Mouse (Mus musculus) Patski (cell line): ENCODE results near the gene Ppp4r3a. TPM values are rescaled to one million over a fixed set of nuclear protein-coding genes. Genes with fewer than 3 reads are reported as not detected.

Experiments
- ATAC-seq: fragments of 100-300 bp; one replicate; pipeline ENCODE4 v1.8.0; 2021
- CTCF ChIA-PET: fragments of 350-600 bp; sonication (Branson Sonifier 250); formaldehyde crosslinking; loops from one replicate; lab custom pipeline; 2022; ENCODE audit warnings: inconsistent platforms; lab: Charles Lee
- POLR2A ChIA-PET: fragments of 350-600 bp; sonication (Branson Sonifier 250); formaldehyde crosslinking; loops from one replicate; lab custom pipeline; 2022; ENCODE audit warnings: antibody characterized with exemption, inconsistent platforms; lab: Charles Lee
- DNase-seq: peaks from one replicate; pipeline ENCODE4 v3.0.0-alpha.2; 2011; ENCODE audit warnings: low read depth, low spot score
- H3K27me3 ChIP-seq: fragments of 371-371 bp; one replicate; pipeline ENCODE4 v1.5.1; 2021
- CTCF ChIP-seq: fragments of 100-300 bp; IDR thresholded peaks from one replicate; pipeline ENCODE4 v1.5.1; 2021
- in situ Hi-C: fragments of 300-500 bp; cut with MboI; formaldehyde crosslinking; loops from 3 replicates; pipeline ENCODE4 v1.11.1; 2018; ENCODE audit warnings: low pct_unique_long_range_greater_than_20kb, mixed read lengths
- polyA plus RNA-seq: library from polyadenylated mRNA; unstranded; gene quantifications from one replicate; pipeline ENCODE4 v1.2.3, GENCODE M21; 2021

The Ppp4r3a gene
- polyA plus RNA-seq, 1 experiment from 2014 or later, result 54.0 TPM

GRCm38 (mm10) chr12:101084881-101085666 is 1.6 kb upstream of the Ppp4r3a start:
- ChIA-PET CTCF (no interaction called here), POLR2A (no interaction called here)
- ATAC-seq (no peak), DNase-seq (no peak)
- no peaks in the 10 kb centered on the region for H3K27me3 ChIP-seq
- no peak for TF ChIP-seq CTCF
- in situ Hi-C loops, result no loop called here

DNA sequence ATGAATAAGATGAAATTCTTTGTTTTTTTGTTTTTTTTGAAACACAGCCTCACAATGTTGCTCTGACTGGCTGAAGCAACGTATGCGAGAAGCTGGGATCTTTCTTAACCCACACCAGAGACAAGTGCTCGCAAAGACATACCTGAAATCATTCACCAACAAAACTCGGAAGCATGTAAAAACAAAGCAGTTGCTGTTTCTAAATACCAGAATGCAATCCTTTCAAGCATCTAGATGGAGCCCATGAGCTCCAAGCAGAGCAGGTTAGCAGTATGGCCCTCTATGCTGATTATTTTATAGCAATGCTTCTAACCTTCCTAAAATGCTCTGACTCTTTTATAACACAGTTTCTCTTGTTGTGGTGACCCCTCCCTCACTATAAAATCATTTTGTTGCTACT is 735 bp upstream of the Ppp4r3a start:
- ChIA-PET POLR2A (no interaction called here), CTCF (no interaction called here)
- no peaks in the 10 kb centered on the region for H3K27me3 ChIP-seq
- no peak for DNase-seq
- in situ Hi-C loops, result no loop called here
- ATAC-seq, result peak; percentile 15
- TF ChIP-seq CTCF, result no peak

DNA sequence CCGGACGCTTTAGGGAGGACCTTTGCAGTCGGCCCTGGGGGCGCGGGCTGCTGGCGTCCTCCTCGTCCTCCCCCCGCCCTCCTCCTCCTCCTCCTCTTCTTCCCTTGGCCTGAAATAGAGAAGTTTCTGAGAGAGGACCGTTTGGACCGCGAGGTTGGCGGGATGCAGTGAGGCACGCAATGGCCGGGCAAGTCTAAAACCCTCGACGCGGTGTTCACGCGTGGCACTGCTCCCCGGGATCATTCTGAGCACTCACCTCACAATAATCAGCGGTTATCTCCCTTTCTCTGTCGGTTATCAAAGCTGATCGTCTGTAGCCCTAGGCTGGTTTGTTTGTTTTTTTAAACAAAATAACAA is 315 bp upstream of the Ppp4r3a start:
- DNase-seq (no peak), ATAC-seq (peak; percentile 55)
- POLR2A ChIA-PET, result interaction anchor here (0.7 kb wide), 1 partner anchor 34 kb away, joined by 5 read pairs; no protein-coding TSS in a partner anchor

DNA sequence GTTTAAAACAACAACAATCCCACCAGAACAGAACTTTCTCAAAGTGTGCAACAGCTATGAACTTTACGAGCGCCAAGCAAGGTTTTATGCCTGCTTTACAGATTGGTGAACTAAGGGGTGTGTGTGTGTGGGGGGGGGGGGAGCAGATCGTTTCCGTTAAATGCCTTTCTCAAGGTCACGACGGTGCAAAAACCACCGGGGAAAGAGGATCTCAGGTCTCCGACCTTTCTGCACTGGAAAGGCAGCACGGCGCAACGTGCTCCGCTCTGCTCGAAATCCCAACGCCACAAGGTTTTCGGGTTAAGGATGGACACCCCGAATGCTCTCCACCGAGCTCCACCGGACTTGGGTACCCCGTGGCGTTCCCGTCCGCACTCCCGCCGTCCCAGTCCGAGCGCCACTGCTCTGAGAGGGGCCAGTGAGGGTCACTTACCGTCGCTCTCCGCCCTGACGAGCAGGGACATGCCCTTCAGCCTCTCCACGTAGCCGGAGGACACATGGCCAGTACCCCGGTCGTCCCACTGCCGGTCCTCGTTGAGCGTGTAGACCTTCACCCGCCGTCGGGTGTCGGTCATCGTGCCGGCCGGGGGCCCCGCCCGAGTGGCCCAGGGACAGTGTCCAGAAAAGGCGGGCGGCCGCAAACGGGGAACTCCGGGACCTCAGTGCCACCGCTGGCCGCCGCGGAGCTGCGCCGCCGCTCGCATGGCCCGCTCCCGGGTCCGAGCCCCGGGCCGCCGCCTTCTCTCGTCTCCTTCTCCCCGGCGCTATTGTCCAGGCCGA is 1.0 kb downstream of the Ppp4r3a start:
- H3K27me3 ChIP-seq, result no peaks in the 10 kb centered on the region
- no peak for DNase-seq
- in situ Hi-C loops, result no loop called here
- TF ChIP-seq CTCF, result no peak
- peak; percentile 1 for ATAC-seq
- ChIA-PET CTCF (interaction anchor here (1.8 kb wide), 1 partner anchor 15 kb away, joined by 4 read pairs; no protein-coding TSS in a partner anchor), POLR2A (no interaction called here)

More for the DNA sequence above, 315 bp upstream of the Ppp4r3a start:
- CTCF ChIA-PET, result no interaction called here
- no peak for TF ChIP-seq CTCF
- in situ Hi-C loops, result no loop called here
- H3K27me3 ChIP-seq, result no peaks in the 10 kb centered on the region

DNA sequence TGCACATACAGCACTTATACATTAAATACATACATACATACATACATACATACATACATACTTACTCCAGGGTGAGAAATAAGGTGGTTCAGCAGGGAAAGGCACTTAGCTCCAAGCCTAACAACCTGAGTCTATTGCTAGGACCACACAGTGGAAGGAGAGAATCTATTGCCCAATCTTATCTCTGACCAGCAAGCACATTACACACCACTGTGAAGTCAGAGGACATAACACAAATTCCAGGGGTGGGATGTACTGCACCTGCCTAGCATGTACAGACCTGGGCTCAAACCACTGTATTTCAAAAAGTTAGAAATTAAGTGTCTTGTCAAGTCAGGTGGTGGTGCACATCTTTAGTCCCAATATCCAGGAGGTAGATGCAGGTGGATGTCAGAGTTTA is 5.5 kb downstream of the Ppp4r3a start:
- in situ Hi-C loops, result no loop called here
- H3K27me3 ChIP-seq, result no peaks in the 10 kb centered on the region
- POLR2A ChIA-PET, result no interaction called here
- CTCF ChIA-PET, result no interaction called here
- ATAC-seq, result no peak
- no peak for TF ChIP-seq CTCF
- no peak for DNase-seq

DNA sequence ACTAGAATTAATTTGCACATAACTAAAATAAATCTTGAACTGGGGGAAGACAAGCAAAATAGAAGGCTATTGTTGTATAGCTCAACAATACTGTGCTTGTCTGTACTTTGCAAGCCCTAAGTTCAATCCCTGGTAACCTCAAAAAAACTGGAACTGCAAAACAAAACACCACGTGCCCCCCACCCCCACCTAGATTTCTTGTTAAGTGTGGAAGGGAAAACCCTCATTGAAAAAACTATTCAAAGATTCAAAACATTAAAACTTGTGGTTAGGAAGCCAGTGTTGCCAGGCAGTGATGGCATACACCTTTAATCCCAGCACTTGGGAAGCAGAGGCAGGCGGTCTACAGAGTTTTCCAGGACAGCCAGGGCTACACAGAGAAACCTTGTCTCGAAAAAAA is 8.1 kb downstream of the Ppp4r3a start:
- ATAC-seq (no peak), DNase-seq (no peak)
- CTCF ChIA-PET, result interaction anchor here (1.3 kb wide), 1 partner anchor 18 kb away, joined by 3 read pairs; no protein-coding TSS in a partner anchor
- TF ChIP-seq CTCF, result no peak
- POLR2A ChIA-PET, result no interaction called here
- in situ Hi-C loops, result no loop called here
- H3K27me3 ChIP-seq, result no peaks in the 10 kb centered on the region

DNA sequence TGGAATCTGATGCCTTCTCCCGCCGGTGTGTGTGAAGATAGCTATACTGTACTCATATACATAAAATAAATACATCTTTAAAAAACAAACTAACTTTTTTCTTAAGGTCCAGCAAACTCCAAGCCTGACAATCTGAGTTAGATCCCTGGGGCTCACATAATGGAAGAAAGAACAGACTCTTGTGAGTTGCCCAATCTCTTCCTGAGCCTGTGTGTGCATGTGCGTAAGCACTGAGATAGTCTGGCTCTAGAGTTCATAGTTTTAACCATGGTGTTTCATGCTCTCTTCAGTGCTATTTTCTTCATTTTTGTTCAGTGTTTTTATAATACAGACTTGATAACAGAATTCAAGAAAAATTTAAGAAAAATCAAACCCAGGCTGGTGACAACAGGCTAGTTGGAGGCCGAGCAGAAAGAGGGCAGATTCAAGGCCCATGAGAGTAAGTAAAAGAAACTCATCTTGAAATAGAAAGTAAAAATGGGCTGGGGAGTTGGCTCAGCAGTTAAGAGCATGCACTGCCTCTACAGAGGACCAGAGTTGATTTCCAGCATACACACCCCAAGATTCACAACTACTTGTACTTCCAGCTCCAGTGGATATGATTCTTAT is 8.6 kb downstream of the Ppp4r3a start:
- ChIA-PET CTCF (interaction anchor here (1.3 kb wide), 1 partner anchor 18 kb away, joined by 3 read pairs; no protein-coding TSS in a partner anchor), POLR2A (no interaction called here)
- no peak for ATAC-seq
- no peak for TF ChIP-seq CTCF
- H3K27me3 ChIP-seq, result no peaks in the 10 kb centered on the region
- in situ Hi-C loops, result no loop called here
- DNase-seq, result no peak

DNA sequence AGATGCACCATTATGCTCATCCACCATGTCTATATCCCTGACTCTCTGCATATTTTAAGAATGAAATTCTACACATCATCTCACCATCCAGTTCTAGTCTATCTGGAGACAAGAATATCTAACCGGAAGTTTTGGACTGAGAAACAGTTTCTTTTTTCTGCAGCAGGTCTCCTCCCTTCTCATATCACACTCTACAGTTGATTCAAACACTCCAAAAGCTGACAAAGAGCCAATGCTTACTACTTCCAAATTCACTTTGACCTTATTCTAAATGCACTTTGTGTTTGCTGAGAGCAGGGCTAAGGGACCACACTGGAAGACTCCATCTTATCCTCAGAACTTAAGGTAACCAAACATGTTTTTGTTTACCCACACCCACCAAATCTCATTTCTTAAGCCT is 13.7 kb downstream of the Ppp4r3a start:
- CTCF ChIA-PET, result no interaction called here
- POLR2A ChIA-PET, result interaction anchor here (0.6 kb wide), 1 partner anchor 483 kb away, joined by 3 read pairs; no protein-coding TSS in a partner anchor

DNA sequence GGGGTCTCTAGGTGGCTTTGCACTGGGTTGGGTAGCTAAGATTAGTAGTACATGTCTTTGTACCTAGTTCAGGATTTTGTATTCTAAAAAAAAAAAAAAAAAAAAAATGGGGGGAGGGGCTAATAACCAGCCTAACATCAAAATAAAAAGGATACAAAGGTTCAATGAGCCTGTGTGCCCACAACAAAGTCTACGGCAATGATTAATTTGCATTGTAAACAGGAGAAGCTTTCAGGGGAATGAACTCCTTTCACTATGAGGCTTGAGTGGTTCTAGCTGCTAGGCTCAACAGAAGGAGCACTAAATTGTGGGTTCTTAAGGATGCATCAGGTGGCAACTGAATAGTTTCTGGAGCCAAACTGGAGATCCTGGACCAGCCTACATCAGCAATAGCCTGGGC is 17.2 kb downstream of the Ppp4r3a start:
- ChIA-PET POLR2A (no interaction called here), CTCF (interaction anchor here (1.0 to 1.5 kb wide), 2 partner anchors 15 to 27 kb away, joined by 3 to 4 read pairs; no protein-coding TSS in a partner anchor)
- no peak for DNase-seq
- no peak for ATAC-seq
- H3K27me3 ChIP-seq, result no peaks in the 10 kb centered on the region
- no peak for TF ChIP-seq CTCF
- in situ Hi-C loops, result no loop called here

More for the DNA sequence above, 13.7 kb downstream of the Ppp4r3a start:
- no peak for TF ChIP-seq CTCF
- in situ Hi-C loops, result no loop called here
- H3K27me3 ChIP-seq, result no peaks in the 10 kb centered on the region
- DNase-seq, result no peak
- no peak for ATAC-seq

- DNase-seq (no peak), ATAC-seq (no peak)
- POLR2A ChIA-PET, result no interaction called here
- CTCF ChIA-PET, result interaction anchor here (3.3 kb wide), 1 partner anchor 10 kb away, joined by 9 read pairs; the partner anchor contains the start of gene Ccdc88c
- H3K27me3 ChIP-seq, result no peaks in the 10 kb centered on the region
- in situ Hi-C loops, result loop anchor here (10.0 to 25.0 kb wide), 2 partner anchors 195 to 478 kb away; no protein-coding TSS in a partner anchor
- TF ChIP-seq CTCF, result no peak
These were observed 43.5 kb downstream of the Ppp4r3a start for GRCm38 (mm10) chr12:101039956-101040355.
